Mouse (Mus musculus): ENCODE data around the gene Zgpat. TPM values are rescaled to one million over a fixed set of nuclear protein-coding genes. Genes with fewer than 3 reads are reported as not detected.

Gene Zgpat
- polyA plus RNA-seq, 2 experiments: 37.3 to 57.4 TPM

DNA sequence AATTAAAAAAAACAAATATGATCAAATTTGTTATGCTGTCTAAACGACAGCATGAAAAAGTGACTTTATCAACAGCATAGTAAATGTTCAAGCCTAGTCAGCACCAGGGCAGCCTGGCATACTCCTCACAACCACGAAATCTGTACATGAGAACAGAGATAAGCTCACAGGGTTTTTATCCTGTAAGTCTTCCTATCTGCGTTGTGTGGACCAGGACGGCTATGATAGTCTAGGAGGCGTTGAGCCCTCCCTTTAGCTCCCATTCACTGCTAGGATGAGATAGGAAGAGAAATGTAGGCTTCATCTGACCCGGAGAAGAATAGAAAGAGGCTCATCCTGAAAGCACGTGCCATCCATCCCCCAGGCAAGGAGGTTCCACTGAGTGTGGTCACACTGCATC lies 54.6 kb downstream of the Zgpat start:
- Histone ChIP-seq H3K9me3 (ENCODE audit: control insufficient read depth, low read length) (no peaks in the 10 kb centered on the region), H3K27ac (replicated peaks; ENCODE audit: low read depth, low read length) (no peak overlapping the region), H3K27me3 (ENCODE audit: control insufficient read depth, insufficient read depth, low read length) (no peaks in the 10 kb centered on the region), H3K4me2 (replicated peaks; ENCODE audit: low read depth, low read length, severe bottlenecking) (no peak overlapping the region), H3K4me1 (ENCODE audit: control insufficient read depth, insufficient read depth, low read length) (no peaks in the 10 kb centered on the region), H3K36me3 (ENCODE audit: control insufficient read depth, insufficient read depth, low read length) (no peaks in the 10 kb centered on the region), H3K9ac (ENCODE audit: low read depth, low read length, severe bottlenecking) (no peak overlapping the region), H3K4me3 (replicated peaks; ENCODE audit: low read length) (no peak overlapping the region)
- DNase-seq (ENCODE audit: low spot score) (no peak), ATAC-seq (ENCODE audit: low FRiP score, low read depth) (no peak)
- TF ChIP-seq POLR2A (IDR thresholded peaks at IDR 0.05; ENCODE audit: borderline replicate concordance, extremely low read depth, insufficient read depth, insufficient read length): no peak
- WGBS: 78% methylated on average over 7 of the region's 7 CpGs

DNA sequence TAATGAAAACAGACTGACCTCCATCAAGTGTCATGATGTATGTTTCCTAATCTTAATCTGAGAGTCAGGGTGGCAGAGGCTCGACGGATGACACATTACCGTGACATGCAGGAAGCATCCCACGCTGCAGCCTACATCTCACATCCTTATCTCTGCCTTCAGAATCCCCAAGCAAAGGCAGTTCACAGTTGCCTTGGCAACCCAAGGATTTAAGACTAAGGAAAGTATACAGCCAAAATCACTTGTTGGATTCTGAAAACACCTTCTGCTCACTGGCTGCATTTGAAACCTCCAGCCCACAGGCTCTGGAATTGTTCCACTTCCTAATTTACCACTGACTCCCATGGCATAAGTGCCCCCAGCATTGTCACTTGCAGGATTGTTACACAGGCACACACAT lies 55.7 kb downstream of the Zgpat start:
- no peak for ATAC-seq (ENCODE audit: low FRiP score, low read depth)
- no peak overlapping the region for H3K27ac ChIP-seq (replicated peaks; ENCODE audit: low read depth, low read length)
- no peak overlapping the region for H3K9ac ChIP-seq (ENCODE audit: low read depth, low read length, severe bottlenecking)
- DNase-seq (ENCODE audit: low spot score): no peak
- H3K4me3 ChIP-seq (replicated peaks; ENCODE audit: low read length): no peak overlapping the region
- H3K36me3 ChIP-seq (ENCODE audit: control insufficient read depth, insufficient read depth, low read length): no peaks in the 10 kb centered on the region
- no peaks in the 10 kb centered on the region for H3K4me1 ChIP-seq (ENCODE audit: control insufficient read depth, insufficient read depth, low read length)
- H3K9me3 ChIP-seq (ENCODE audit: control insufficient read depth, low read length): no peaks in the 10 kb centered on the region
- no peak overlapping the region for H3K4me2 ChIP-seq (replicated peaks; ENCODE audit: low read depth, low read length, severe bottlenecking)
- 87% methylated on average over 4 of the region's 4 CpGs for WGBS
- no peak for TF ChIP-seq POLR2A (IDR thresholded peaks at IDR 0.05; ENCODE audit: borderline replicate concordance, extremely low read depth, insufficient read depth, insufficient read length)
- H3K27me3 ChIP-seq (ENCODE audit: control insufficient read depth, insufficient read depth, low read length): no peaks in the 10 kb centered on the region

DNA sequence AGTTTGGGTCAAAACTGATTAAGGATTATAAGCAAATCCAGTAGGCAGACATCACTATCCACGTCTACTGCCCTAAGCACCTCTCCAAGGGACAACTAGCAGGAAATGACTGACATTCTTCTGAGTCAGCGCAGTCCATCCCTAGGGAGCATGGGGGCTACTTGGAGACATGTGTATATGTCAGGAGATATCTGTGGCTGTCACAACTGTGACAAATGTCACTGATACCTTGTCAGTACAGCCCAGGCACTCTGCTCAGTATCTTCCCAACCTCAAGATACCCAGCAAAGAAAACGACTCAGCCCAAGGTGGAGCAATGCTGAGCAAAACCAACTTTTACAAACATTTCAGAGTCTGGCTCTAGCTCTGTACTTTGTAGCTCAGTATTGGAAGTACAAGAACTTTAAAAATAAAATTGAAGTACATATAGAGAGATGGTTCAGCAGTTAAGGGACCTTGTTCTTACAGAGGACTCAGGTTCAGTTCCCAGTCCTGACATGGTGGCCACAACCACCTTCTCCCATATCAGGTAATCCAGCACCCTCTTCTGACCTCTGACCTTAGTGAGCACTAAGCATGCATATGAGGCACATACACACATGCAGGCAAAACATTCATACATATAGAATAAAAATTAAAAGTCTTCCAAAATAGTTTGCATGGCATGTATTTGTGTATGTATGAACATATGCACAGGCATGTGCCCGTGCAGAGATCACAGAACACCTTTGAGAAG lies 56.3 kb downstream of the Zgpat start:
- no peaks in the 10 kb centered on the region for H3K36me3 ChIP-seq (ENCODE audit: control insufficient read depth, insufficient read depth, low read length)
- no peaks in the 10 kb centered on the region for H3K27me3 ChIP-seq (ENCODE audit: control insufficient read depth, insufficient read depth, low read length)
- WGBS: 66% methylated on average over 4 of the region's 4 CpGs
- TF ChIP-seq POLR2A (IDR thresholded peaks at IDR 0.05; ENCODE audit: borderline replicate concordance, extremely low read depth, insufficient read depth, insufficient read length): no peak
- H3K4me2 ChIP-seq (replicated peaks; ENCODE audit: low read depth, low read length, severe bottlenecking): no peak overlapping the region
- H3K27ac ChIP-seq (replicated peaks; ENCODE audit: low read depth, low read length): no peak overlapping the region
- no peaks in the 10 kb centered on the region for H3K4me1 ChIP-seq (ENCODE audit: control insufficient read depth, insufficient read depth, low read length)
- DNase-seq (ENCODE audit: low spot score): no peak
- H3K9ac ChIP-seq (ENCODE audit: low read depth, low read length, severe bottlenecking): no peak overlapping the region
- no peak overlapping the region for H3K4me3 ChIP-seq (replicated peaks; ENCODE audit: low read length)
- ATAC-seq (ENCODE audit: low FRiP score, low read depth): no peak
- H3K9me3 ChIP-seq (ENCODE audit: control insufficient read depth, low read length): no peaks in the 10 kb centered on the region

DNA sequence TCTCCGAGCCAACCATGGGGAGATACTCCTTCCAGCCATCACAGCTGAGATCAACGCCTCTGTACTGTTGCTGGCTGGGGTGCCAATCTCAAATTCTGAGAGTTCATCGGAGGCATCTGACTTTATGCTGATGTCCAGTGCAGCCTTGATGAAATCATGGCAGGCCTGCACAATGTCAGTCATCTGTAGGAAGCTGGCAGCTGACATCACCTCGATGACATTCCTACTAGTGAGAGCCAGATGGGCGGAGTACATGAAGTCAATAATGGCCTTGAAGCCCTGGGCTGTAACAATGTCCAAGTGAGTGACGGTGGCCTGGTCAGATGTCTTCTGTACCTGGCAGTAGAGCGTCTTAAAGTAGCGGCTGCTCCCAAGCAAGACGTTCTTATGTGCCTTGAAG lies 59.1 kb downstream of the Zgpat start:
- 89% methylated on average over 9 of the region's 9 CpGs for WGBS
- H3K9ac ChIP-seq (ENCODE audit: low read depth, low read length, severe bottlenecking): no peak overlapping the region
- H3K4me3 ChIP-seq (replicated peaks; ENCODE audit: low read length): no peak overlapping the region
- H3K27ac ChIP-seq (replicated peaks; ENCODE audit: low read depth, low read length): no peak overlapping the region
- no peak for TF ChIP-seq POLR2A (IDR thresholded peaks at IDR 0.05; ENCODE audit: borderline replicate concordance, extremely low read depth, insufficient read depth, insufficient read length)
- no peaks in the 10 kb centered on the region for H3K36me3 ChIP-seq (ENCODE audit: control insufficient read depth, insufficient read depth, low read length)
- ATAC-seq (ENCODE audit: low FRiP score, low read depth): no peak
- no peaks in the 10 kb centered on the region for H3K27me3 ChIP-seq (ENCODE audit: control insufficient read depth, insufficient read depth, low read length)
- no peak overlapping the region for H3K4me2 ChIP-seq (replicated peaks; ENCODE audit: low read depth, low read length, severe bottlenecking)
- no peaks in the 10 kb centered on the region for H3K4me1 ChIP-seq (ENCODE audit: control insufficient read depth, insufficient read depth, low read length)
- DNase-seq (ENCODE audit: low spot score): no peak
- H3K9me3 ChIP-seq (ENCODE audit: control insufficient read depth, low read length): no peaks in the 10 kb centered on the region

Other genes starting within 250 kb of the Zgpat start
- gene Kcnq2, start 229.6 kb upstream of the Zgpat start, polyA plus RNA-seq (2012; rRNA removed): 0.28 and 0.38 TPM in 2 replicates
- 0.14 TPM in 1 of 2 replicates, not detected in the other for gene Kcnq2, start 229.6 kb upstream of the Zgpat start, polyA plus RNA-seq (2014; fragmentation: Nextera tagmentation; extraction: Ambion mirVana)
- gene Eef1a2, start 207.9 kb upstream of the Zgpat start, polyA plus RNA-seq (2012; rRNA removed): 0.10 and 0.29 TPM in 2 replicates
- gene Eef1a2, start 207.9 kb upstream of the Zgpat start, polyA plus RNA-seq (2014; fragmentation: Nextera tagmentation; extraction: Ambion mirVana): not detected in 2 replicates
- 148 and 220 TPM in 2 replicates for gene Ppdpf, start 177.7 kb upstream of the Zgpat start, polyA plus RNA-seq (2012; rRNA removed)
- gene Ppdpf, start 177.7 kb upstream of the Zgpat start, polyA plus RNA-seq (2014; fragmentation: Nextera tagmentation; extraction: Ambion mirVana): 294 and 354 TPM in 2 replicates
- gene Ptk6, start 162.1 kb upstream of the Zgpat start, polyA plus RNA-seq (2012; rRNA removed): 0.08 and 0.10 TPM in 2 replicates
- gene Ptk6, start 162.1 kb upstream of the Zgpat start, polyA plus RNA-seq (2014; fragmentation: Nextera tagmentation; extraction: Ambion mirVana): 0.12 and 0.19 TPM in 2 replicates
- 0.05 and 0.13 TPM in 2 replicates for gene Srms, start 151.7 kb upstream of the Zgpat start, polyA plus RNA-seq (2012; rRNA removed)
- 0.07 TPM in 1 of 2 replicates, not detected in the other for gene Srms, start 151.7 kb upstream of the Zgpat start, polyA plus RNA-seq (2014; fragmentation: Nextera tagmentation; extraction: Ambion mirVana)
- 0.12 and 0.28 TPM in 2 replicates for gene Fndc11, start 144.9 kb upstream of the Zgpat start, polyA plus RNA-seq (2012; rRNA removed)
- not detected in 2 replicates for gene Fndc11, start 144.9 kb upstream of the Zgpat start, polyA plus RNA-seq (2014; fragmentation: Nextera tagmentation; extraction: Ambion mirVana)
- 6.4 and 8.3 TPM in 2 replicates for gene Helz2, start 122.9 kb upstream of the Zgpat start, polyA plus RNA-seq (2012; rRNA removed)
- gene Helz2, start 122.9 kb upstream of the Zgpat start, polyA plus RNA-seq (2014; fragmentation: Nextera tagmentation; extraction: Ambion mirVana): 1.3 and 1.5 TPM in 2 replicates
- 28.6 and 38.4 TPM in 2 replicates for gene Gmeb2, start 76.9 kb upstream of the Zgpat start, polyA plus RNA-seq (2012; rRNA removed)
- 17.0 and 19.1 TPM in 2 replicates for gene Gmeb2, start 76.9 kb upstream of the Zgpat start, polyA plus RNA-seq (2014; fragmentation: Nextera tagmentation; extraction: Ambion mirVana)
- gene Stmn3, start 50.4 kb upstream of the Zgpat start, polyA plus RNA-seq (2012; rRNA removed): 0.68 and 2.8 TPM in 2 replicates
- 0.28 and 0.29 TPM in 2 replicates for gene Stmn3, start 50.4 kb upstream of the Zgpat start, polyA plus RNA-seq (2014; fragmentation: Nextera tagmentation; extraction: Ambion mirVana)
- 110 and 130 TPM in 2 replicates for gene Rtel1, start 45.2 kb upstream of the Zgpat start, polyA plus RNA-seq (2012; rRNA removed)
- 49.0 and 53.3 TPM in 2 replicates for gene Rtel1, start 45.2 kb upstream of the Zgpat start, polyA plus RNA-seq (2014; fragmentation: Nextera tagmentation; extraction: Ambion mirVana)
- gene Arfrp1, start 476 bp downstream of the Zgpat start, polyA plus RNA-seq (2012; rRNA removed): 81.0 and 89.9 TPM in 2 replicates
- 50.0 and 54.7 TPM in 2 replicates for gene Arfrp1, start 476 bp downstream of the Zgpat start, polyA plus RNA-seq (2014; fragmentation: Nextera tagmentation; extraction: Ambion mirVana)
- 63.3 and 84.7 TPM in 2 replicates for gene Lime1, start 15.2 kb downstream of the Zgpat start, polyA plus RNA-seq (2012; rRNA removed)
- gene Lime1, start 15.2 kb downstream of the Zgpat start, polyA plus RNA-seq (2014; fragmentation: Nextera tagmentation; extraction: Ambion mirVana): 21.3 and 26.8 TPM in 2 replicates
- 3.8 and 4.4 TPM in 2 replicates for gene Zbtb46, start 94.5 kb downstream of the Zgpat start, polyA plus RNA-seq (2012; rRNA removed)
- 4.3 and 4.4 TPM in 2 replicates for gene Zbtb46, start 94.5 kb downstream of the Zgpat start, polyA plus RNA-seq (2014; fragmentation: Nextera tagmentation; extraction: Ambion mirVana)
- not detected in 2 replicates for gene Abhd16b, start 128.3 kb downstream of the Zgpat start, polyA plus RNA-seq (2012; rRNA removed)
- gene Abhd16b, start 128.3 kb downstream of the Zgpat start, polyA plus RNA-seq (2014; fragmentation: Nextera tagmentation; extraction: Ambion mirVana): not detected in 2 replicates
- gene Tpd52l2, start 132.2 kb downstream of the Zgpat start, polyA plus RNA-seq (2012; rRNA removed): 108 and 123 TPM in 2 replicates
- 172 and 177 TPM in 2 replicates for gene Tpd52l2, start 132.2 kb downstream of the Zgpat start, polyA plus RNA-seq (2014; fragmentation: Nextera tagmentation; extraction: Ambion mirVana)
- 72.5 and 91.8 TPM in 2 replicates for gene Dnajc5, start 155.6 kb downstream of the Zgpat start, polyA plus RNA-seq (2012; rRNA removed)
- gene Dnajc5, start 155.6 kb downstream of the Zgpat start, polyA plus RNA-seq (2014; fragmentation: Nextera tagmentation; extraction: Ambion mirVana): 75.7 and 85.5 TPM in 2 replicates
- 130 and 165 TPM in 2 replicates for gene Uckl1, start 220.0 kb downstream of the Zgpat start, polyA plus RNA-seq (2012; rRNA removed)
- gene Uckl1, start 220.0 kb downstream of the Zgpat start, polyA plus RNA-seq (2014; fragmentation: Nextera tagmentation; extraction: Ambion mirVana): 41.2 and 46.3 TPM in 2 replicates
- 29.7 and 41.6 TPM in 2 replicates for gene Prpf6, start 226.9 kb downstream of the Zgpat start, polyA plus RNA-seq (2012; rRNA removed)
- gene Prpf6, start 226.9 kb downstream of the Zgpat start, polyA plus RNA-seq (2014; fragmentation: Nextera tagmentation; extraction: Ambion mirVana): 57.9 and 64.2 TPM in 2 replicates
- gene Zfp512b, start 227.9 kb downstream of the Zgpat start, polyA plus RNA-seq (2012; rRNA removed): 102 and 117 TPM in 2 replicates
- gene Zfp512b, start 227.9 kb downstream of the Zgpat start, polyA plus RNA-seq (2014; fragmentation: Nextera tagmentation; extraction: Ambion mirVana): 58.8 and 59.5 TPM in 2 replicates
- 9.2 and 10.3 TPM in 2 replicates for gene Samd10, start 234.3 kb downstream of the Zgpat start, polyA plus RNA-seq (2012; rRNA removed)
- 10.2 TPM in 2 replicates for gene Samd10, start 234.3 kb downstream of the Zgpat start, polyA plus RNA-seq (2014; fragmentation: Nextera tagmentation; extraction: Ambion mirVana)

Data from limb, embryonic 14.5 days (tissue).